Mouse (Mus musculus) limb, embryonic 14.5 days (tissue): Measurements from ENCODE around the gene Hdac9. TPM values are rescaled to one million over a fixed set of nuclear protein-coding genes. Genes with fewer than 3 reads are reported as not detected.

Experiments used
- ATAC-seq: fragments of 200-750 bp; cut with Nextera tagmentation; 2 replicates; pipeline ENCODE4 v1.8.0; 2017; ENCODE audit warnings: low read depth, moderate number of reproducible peaks, moderate TSS enrichment; ENCODE audit not compliant: low FRiP score
- DNase-seq: peaks from one replicate; pipeline ENCODE4 v3.0.0-alpha.2; 2015; ENCODE audit warnings: low spot score
- H3K27ac ChIP-seq: fragments of 300-500 bp; sonication (generic); replicated peaks from 2 replicates; pipeline ENCODE4 v1.5.1; 2014; ENCODE audit warnings: low read depth, mild to moderate bottlenecking, low read length, moderate library complexity, mixed read lengths
- H3K27me3 ChIP-seq: fragments of 300-500 bp; sonication (generic); 2 replicates; pipeline ENCODE4 v1.6.1; 2014; ENCODE audit warnings: low read length, mixed read lengths; ENCODE audit not compliant: control insufficient read depth, insufficient read depth
- H3K36me3 ChIP-seq: fragments of 300-500 bp; sonication (generic); 2 replicates; pipeline ENCODE4 v1.6.1; 2014; ENCODE audit warnings: mild to moderate bottlenecking, low read length, moderate library complexity, mixed read lengths; ENCODE audit not compliant: control insufficient read depth, insufficient read depth
- H3K4me1 ChIP-seq: fragments of 300-500 bp; sonication (generic); 2 replicates; pipeline ENCODE4 v1.6.1; 2014; ENCODE audit warnings: antibody characterized with exemption, low read length, mixed read lengths; ENCODE audit not compliant: control insufficient read depth, insufficient read depth
- H3K4me2 ChIP-seq: fragments of 300-500 bp; sonication (generic); replicated peaks from 2 replicates; pipeline ENCODE4 v1.6.1; 2014; ENCODE audit warnings: low read depth, mild to moderate bottlenecking, low read length, moderate library complexity; ENCODE audit not compliant: severe bottlenecking
- H3K4me3 ChIP-seq: fragments of 300-500 bp; sonication (generic); replicated peaks from 2 replicates; pipeline ENCODE4 v1.5.1; 2014; ENCODE audit warnings: low read length
- H3K9ac ChIP-seq: fragments of 300-500 bp; sonication (generic); 2 replicates; pipeline ENCODE4 v1.6.1; 2014; ENCODE audit warnings: mild to moderate bottlenecking, low read depth, low read length, moderate library complexity; ENCODE audit not compliant: severe bottlenecking
- H3K9me3 ChIP-seq: fragments of 300-500 bp; sonication (generic); 2 replicates; pipeline ENCODE4 v1.6.1; 2016; ENCODE audit warnings: low read length; ENCODE audit not compliant: control insufficient read depth
- POLR2A ChIP-seq: fragments of 200-500 bp; IDR thresholded peaks from 2 replicates; pipeline ENCODE4 v1.8.0; 2012; ENCODE audit warnings: inconsistent platforms, mild to moderate bottlenecking, moderate library complexity, borderline replicate concordance; ENCODE audit not compliant: insufficient read depth, insufficient read length; ENCODE audit errors: extremely low read depth
- WGBS: fragments of 180-500 bp; shearing (Covaris S2); extraction: QIAGEN DNeasy Blood & Tissue Kit; methylation state at CpG from one replicate; pipeline ENCODE4 v1.1.7; 2014; 5-methylcytosine and 5-hydroxymethylcytosine counted together
- polyA plus RNA-seq, 2 experiments: library from polyadenylated mRNA; depleted of rRNA in 1 of 2; stranded (reverse) in 1 of 2; unstranded in 1 of 2; fragments of >200 nt; fragmentation: Nextera tagmentation in 1 of 2; extraction: Ambion mirVana in 1 of 2; gene quantifications; 2 replicates each; pipeline versions ENCODE4 v1.2.1 to v1.2.3; 2012 to 2014

Gene Hdac9
- polyA plus RNA-seq, 2 experiments: 7.8 to 9.7 TPM

DNA sequence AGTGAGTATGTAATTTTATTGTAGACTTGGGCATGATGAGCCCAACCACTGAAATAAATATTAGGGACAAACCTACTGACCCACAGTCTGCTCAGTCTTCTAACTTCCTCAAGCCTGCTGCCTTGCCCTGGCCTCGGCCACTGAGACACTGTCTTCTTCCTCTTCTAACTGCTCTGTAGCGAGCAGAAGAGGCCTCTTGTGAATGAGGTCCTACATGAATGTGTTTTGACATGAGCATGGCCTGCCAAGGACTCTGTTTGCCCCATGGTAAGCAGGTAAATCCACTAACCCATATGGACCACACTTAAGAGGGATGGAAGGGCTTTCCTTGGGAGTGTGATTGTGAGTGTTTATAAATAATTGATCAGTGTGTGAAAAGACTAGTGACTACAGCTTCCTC, 430.9 kb downstream of the Hdac9 start:
- Histone ChIP-seq H3K4me3 (no peak overlapping the region), H3K36me3 (no peaks in the 10 kb centered on the region), H3K9me3 (no peaks in the 10 kb centered on the region), H3K27ac (no peak overlapping the region), H3K27me3 (no peaks in the 10 kb centered on the region), H3K9ac (no peak overlapping the region), H3K4me2 (no peak overlapping the region), H3K4me1 (no peaks in the 10 kb centered on the region)
- TF ChIP-seq POLR2A: no peak
- DNase-seq: no peak
- no peak for ATAC-seq
- WGBS: 85% methylated on average over 2 of the region's 2 CpGs

DNA sequence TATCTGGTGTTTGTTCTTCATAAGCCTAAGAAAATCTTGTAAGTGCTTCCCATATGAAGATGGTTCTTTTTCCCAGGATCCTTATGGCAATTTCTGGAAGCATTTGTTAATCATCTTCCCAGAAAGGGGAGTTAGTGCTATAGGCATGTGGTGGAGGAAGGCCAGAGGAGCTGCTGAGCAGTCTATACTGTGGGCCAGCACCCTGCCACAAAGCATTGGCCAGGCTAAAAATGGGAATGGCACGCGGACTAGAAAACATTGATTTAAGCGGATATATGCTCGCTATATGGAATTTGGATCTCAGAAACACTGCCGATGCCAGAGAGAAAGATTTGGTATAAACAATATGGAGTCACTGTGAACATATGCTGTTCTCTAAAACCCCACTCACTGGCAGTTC, 435.2 kb downstream of the Hdac9 start:
- Histone ChIP-seq H3K4me2 (no peak overlapping the region), H3K9ac (no peak overlapping the region), H3K27ac (no peak overlapping the region), H3K4me1 (no peaks in the 10 kb centered on the region), H3K27me3 (no peaks in the 10 kb centered on the region), H3K36me3 (no peaks in the 10 kb centered on the region), H3K9me3 (no peaks in the 10 kb centered on the region), H3K4me3 (no peak overlapping the region)
- ATAC-seq (no peak), DNase-seq (no peak)
- TF ChIP-seq POLR2A: no peak
- WGBS: 96% methylated on average over 5 of the region's 5 CpGs

DNA sequence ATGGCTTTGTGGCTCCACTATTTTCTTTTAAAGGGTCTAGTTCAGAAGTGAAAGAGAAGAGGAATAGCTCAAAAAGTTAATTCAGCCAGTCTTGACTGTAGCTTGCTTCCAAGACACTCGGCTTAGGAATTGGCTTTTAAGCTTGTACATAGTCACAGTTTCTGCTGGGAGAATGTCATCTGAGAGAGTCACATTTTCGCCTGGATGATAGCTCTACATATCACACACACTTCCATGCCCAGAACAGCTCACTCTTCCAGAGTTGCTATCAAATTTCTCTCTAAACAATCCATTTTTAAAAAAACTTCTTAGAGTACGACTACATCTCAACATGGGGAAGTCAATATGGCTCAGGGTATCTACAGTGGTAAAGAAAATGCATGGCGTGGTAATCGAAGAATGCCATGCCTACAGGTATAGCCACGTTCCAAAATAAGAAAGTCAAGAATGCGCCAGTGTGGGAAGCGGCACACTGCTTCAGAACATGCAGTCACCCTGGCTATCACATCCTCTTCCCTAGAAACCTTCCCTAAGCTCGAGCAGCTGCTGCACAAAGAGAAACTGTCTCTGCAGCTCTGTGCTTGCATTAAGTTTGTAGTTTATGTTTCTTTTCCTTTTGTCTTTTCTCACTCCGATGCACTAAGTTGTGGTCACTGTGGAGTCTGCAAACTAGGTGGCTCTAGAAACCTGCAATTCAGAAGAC, 443.8 kb downstream of the Hdac9 start:
- H3K9ac ChIP-seq: no peak overlapping the region
- no peak overlapping the region for H3K4me3 ChIP-seq
- no peak overlapping the region for H3K27ac ChIP-seq
- WGBS: 68% methylated on average over 10 of the region's 10 CpGs
- H3K4me1 ChIP-seq: peaks cover 4% of the 10 kb centered on the region; the same call in 1 of the 2 replicates
- ATAC-seq: no peak
- H3K4me2 ChIP-seq: no peak overlapping the region
- no peaks in the 10 kb centered on the region for H3K36me3 ChIP-seq
- no peaks in the 10 kb centered on the region for H3K9me3 ChIP-seq
- no peak for DNase-seq
- no peak for TF ChIP-seq POLR2A
- no peaks in the 10 kb centered on the region for H3K27me3 ChIP-seq

DNA sequence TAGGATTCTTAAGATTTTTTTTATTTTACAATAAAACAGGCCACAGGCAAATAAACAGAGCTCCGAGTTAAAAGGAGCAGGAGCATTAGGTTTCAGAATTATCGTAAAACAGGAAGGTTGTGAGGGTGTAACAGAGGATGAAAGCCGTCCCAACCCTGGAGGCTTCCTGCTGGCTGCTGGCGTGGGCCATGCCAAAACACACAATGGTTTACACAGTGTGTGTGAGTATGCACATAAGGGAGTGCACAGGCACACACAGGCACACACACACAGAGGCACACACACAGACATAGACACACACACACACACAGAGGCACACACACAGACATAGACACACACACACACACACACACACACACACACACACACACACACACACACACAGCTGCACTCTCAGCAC, 444.4 kb downstream of the Hdac9 start:
- Histone ChIP-seq H3K9ac (no peak overlapping the region), H3K4me1 (peaks cover 4% of the 10 kb centered on the region; the same call in 1 of the 2 replicates), H3K9me3 (no peaks in the 10 kb centered on the region), H3K27ac (no peak overlapping the region), H3K4me3 (no peak overlapping the region), H3K27me3 (no peaks in the 10 kb centered on the region), H3K36me3 (no peaks in the 10 kb centered on the region), H3K4me2 (no peak overlapping the region)
- peak; percentile 50; the same call in 1 of the 2 replicates for ATAC-seq
- TF ChIP-seq POLR2A: no peak
- WGBS: 7% methylated on average over 4 of the region's 4 CpGs
- no peak for DNase-seq

DNA sequence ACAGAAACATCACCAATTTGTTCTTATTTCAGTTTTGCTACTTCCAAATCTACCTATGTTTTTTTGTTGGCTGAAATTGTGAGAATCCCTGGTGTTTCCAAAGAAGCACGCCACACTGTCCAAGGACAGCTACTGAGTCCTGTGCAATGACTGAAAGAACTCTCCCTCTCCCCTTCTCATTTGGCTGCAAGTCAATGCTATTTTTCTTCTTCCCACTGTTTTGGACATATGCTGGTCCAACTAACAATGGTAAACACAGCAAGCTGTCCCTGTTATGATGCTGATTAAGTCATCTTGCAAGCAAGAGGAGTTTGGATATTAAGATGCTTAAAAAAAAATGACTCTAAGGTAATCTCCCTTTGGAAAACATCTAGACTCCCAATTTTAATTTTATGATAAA, 455.2 kb downstream of the Hdac9 start:
- Histone ChIP-seq H3K27ac (no peak overlapping the region), H3K36me3 (no peaks in the 10 kb centered on the region), H3K4me3 (no peak overlapping the region), H3K4me2 (no peak overlapping the region), H3K9ac (no peak overlapping the region), H3K27me3 (no peaks in the 10 kb centered on the region), H3K9me3 (no peaks in the 10 kb centered on the region), H3K4me1 (no peaks in the 10 kb centered on the region)
- 98% methylated on average over 1 of the region's 1 CpGs for WGBS
- ATAC-seq (no peak), DNase-seq (no peak)
- TF ChIP-seq POLR2A: no peak
